ENCODE assay signal across 8 mouse cellular contexts in the genomic region with DNA sequence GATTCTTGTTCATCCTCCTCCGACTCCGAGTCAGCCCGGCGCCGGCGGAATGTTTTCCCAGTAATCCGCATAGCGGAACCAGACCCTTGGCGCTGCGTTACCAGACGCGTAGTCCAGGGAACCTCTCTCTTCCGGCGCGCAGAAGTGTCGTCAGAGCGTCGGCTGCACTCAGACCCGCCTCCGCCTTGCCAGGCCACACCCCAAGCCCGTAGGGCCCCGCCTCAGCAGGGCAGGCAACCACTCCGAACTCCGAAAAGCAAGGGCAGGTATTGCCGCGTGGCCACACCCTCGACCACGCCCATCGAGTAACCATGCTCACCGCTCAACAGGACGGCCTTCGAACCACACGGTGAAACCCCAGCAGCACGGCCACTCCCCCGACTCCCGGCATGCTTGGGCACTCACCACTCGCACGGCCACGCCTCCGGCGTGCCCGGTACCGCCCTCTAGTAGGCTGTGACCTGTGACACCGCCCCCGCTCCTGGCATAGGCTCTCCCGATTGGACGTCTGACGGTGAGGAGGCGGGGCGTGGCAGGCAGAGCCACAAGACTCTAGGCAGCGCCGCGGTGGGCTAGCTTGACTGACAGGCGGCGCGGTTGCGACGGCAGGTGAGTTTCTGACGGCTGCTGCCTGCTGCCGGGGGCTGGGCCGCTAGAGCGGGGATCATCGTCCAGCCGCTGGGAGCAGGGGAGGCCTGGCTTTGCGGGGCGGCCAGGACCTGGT. TPM values are rescaled to one million over a fixed set of nuclear protein-coding genes. Genes with fewer than 3 reads are reported as not detected.
A peak's percentile ranks its signal among the peaks of the same experiment; 100 is the strongest.
DNase-seq lines count a peak whose midpoint lies in the region; ATAC-seq and TF ChIP-seq lines count a peak whose summit lies in the region.

A gene (minus strand): TSS at position 412 of the 724 bp plus-strand sequence.
A gene (plus strand): TSS at position 490 of the 724 bp plus-strand sequence.

- H3K4me1 ChIP-seq in G1E (ENCODE audit: insufficient read depth, low read depth, low read length): peaks cover 50% of the 10 kb centered on the region
- H3K4me1 ChIP-seq in forebrain, embryonic 16.5 days (replicated peaks; ENCODE audit: control insufficient read depth, insufficient read depth, low read length): peaks cover 15% of the 10 kb centered on the region
- H3K4me1 ChIP-seq in lung, embryonic 14.5 days (ENCODE audit: insufficient read depth): peaks cover 7% of the 10 kb centered on the region
- peaks cover 15% of the 10 kb centered on the region for H3K4me1 ChIP-seq in olfactory bulb, adult 2 months (ENCODE audit: control insufficient read depth, insufficient read depth, low read length)
- peaks cover 18% of the 10 kb centered on the region for H3K4me1 ChIP-seq in thymus, adult 2 months (replicated peaks; ENCODE audit: control insufficient read depth, insufficient read depth, low read length)

- intact Hi-C loops in heart, postnatal 36 days (cut with DNase I): loop anchor here (1.0 to 2.0 kb wide), 2 partner anchors 14 to 27 kb away; no protein-coding TSS in a partner anchor

- H3K27ac ChIP-seq in forebrain, embryonic 16.5 days (ENCODE audit: low read length): peak within 1 kb of the TSS; percentile 71
- peak within 1 kb of the TSS; percentile 84 for H3K27ac ChIP-seq in layer of hippocampus, adult 2 months
- no peak within 1 kb of the TSS for H3K27ac ChIP-seq in lung, embryonic 14.5 days (ENCODE audit: low read depth)
- peak within 1 kb of the TSS; percentile 2; the same call in 1 of the 2 replicates for H3K27ac ChIP-seq in olfactory bulb, adult 2 months (ENCODE audit: insufficient read depth, low read depth, low read length)
- no peak within 1 kb of the TSS for H3K27ac ChIP-seq in thymus, adult 2 months (ENCODE audit: control insufficient read depth, insufficient read depth, low read length)

- peak within 1 kb of the TSS; percentile 87 for H3K4me3 ChIP-seq in G1E (ENCODE audit: low read depth, low read length)
- peak within 1 kb of the TSS; percentile 88 for H3K4me3 ChIP-seq in forebrain, embryonic 16.5 days (replicated peaks; ENCODE audit: low read length)
- H3K4me3 ChIP-seq in layer of hippocampus, adult 2 months: peak within 1 kb of the TSS; percentile 87
- peak within 1 kb of the TSS; percentile 65 for H3K4me3 ChIP-seq in lung, embryonic 14.5 days (ENCODE audit: low read depth, low read length)
- H3K4me3 ChIP-seq in olfactory bulb, adult 2 months (ENCODE audit: insufficient read depth, low read depth, low read length): peak within 1 kb of the TSS; percentile 63
- H3K4me3 ChIP-seq in thymus, adult 2 months (ENCODE audit: control insufficient read depth, insufficient read depth, low read length): peak within 1 kb of the TSS; percentile 81

- H3K27me3 ChIP-seq in G1E (ENCODE audit: insufficient read depth, low read length): no peaks in the 10 kb centered on the region
- no peaks in the 10 kb centered on the region for H3K27me3 ChIP-seq in forebrain, embryonic 16.5 days (replicated peaks; ENCODE audit: control insufficient read depth, insufficient read depth, low read length)
- no peaks in the 10 kb centered on the region for H3K27me3 ChIP-seq in lung, embryonic 14.5 days (ENCODE audit: insufficient read depth, low read length)
- no peaks in the 10 kb centered on the region for H3K27me3 ChIP-seq in thymus, adult 2 months (ENCODE audit: control insufficient read depth, insufficient read depth, low read length)

- peak within 1 kb of the TSS; percentile 82 for H3K4me2 ChIP-seq in forebrain, embryonic 16.5 days (ENCODE audit: low read length)
- peak within 1 kb of the TSS; percentile 86 for H3K4me2 ChIP-seq in lung, embryonic 14.5 days

- under 1% methylated on average over 66 of the region's 66 CpGs for WGBS in forebrain, embryonic 16.5 days
- under 1% methylated on average over 66 of the region's 66 CpGs for WGBS in lung, embryonic 14.5 days
- WGBS in olfactory bulb, adult 2 months: under 1% methylated on average over 65 of the region's 66 CpGs
- WGBS in thymus, adult 2 months: under 1% methylated on average over 66 of the region's 66 CpGs

- no peak for TF ChIP-seq CTCF in G1E (IDR thresholded peaks at IDR 0.05; ENCODE audit: low read depth, low read length)
- TF ChIP-seq CTCF in layer of hippocampus, adult 2 months (conservative IDR thresholded peaks at IDR 0.05): peak; percentile 41
- TF ChIP-seq CTCF in lung, embryonic 14.5 days (IDR thresholded peaks at IDR 0.05; ENCODE audit: low read depth): 0 out of 2 replicates have a peak, but pooled peaks have one; percentile 31
- TF ChIP-seq CTCF in olfactory bulb, adult 2 months (IDR thresholded peaks at IDR 0.05; ENCODE audit: insufficient read depth, low read depth, low read length): no peak
- TF ChIP-seq CTCF in thymus, adult 2 months (IDR thresholded peaks at IDR 0.05; ENCODE audit: borderline replicate concordance, control insufficient read depth, extremely low read depth, insufficient read depth, low read length, poor library complexity): peak; percentile 61

- peak; percentile 95 for ATAC-seq in G1E (ENCODE audit: extremely low read depth, insufficient number of reproducible peaks, low FRiP score, poor library complexity, severe bottlenecking)
- peak; percentile 98 for ATAC-seq in forebrain, embryonic 16.5 days
- peak; percentile 98 for ATAC-seq in lung, embryonic 14.5 days (ENCODE audit: insufficient read depth)

- H3K9me3 ChIP-seq in G1E (replicated peaks): no peaks in the 10 kb centered on the region
- no peaks in the 10 kb centered on the region for H3K9me3 ChIP-seq in forebrain, embryonic 16.5 days (ENCODE audit: control insufficient read depth, low read length)
- no peaks in the 10 kb centered on the region for H3K9me3 ChIP-seq in lung, embryonic 14.5 days (ENCODE audit: low read depth, low read length)

- H3K36me3 ChIP-seq in G1E (replicated peaks): peaks cover 53% of the 10 kb centered on the region
- H3K36me3 ChIP-seq in forebrain, embryonic 16.5 days (ENCODE audit: control insufficient read depth, insufficient read depth): peaks cover 4% of the 10 kb centered on the region; the same call in 1 of the 2 replicates
- H3K36me3 ChIP-seq in lung, embryonic 14.5 days (ENCODE audit: insufficient read depth): peaks cover 21% of the 10 kb centered on the region
- no peaks in the 10 kb centered on the region for H3K36me3 ChIP-seq in thymus, adult 2 months (ENCODE audit: control insufficient read depth, insufficient read depth, low read length)

- TF ChIP-seq POLR2A in olfactory bulb, adult 2 months (IDR thresholded peaks at IDR 0.05; ENCODE audit: insufficient read depth, low read depth, low read length): peak; percentile 54
- TF ChIP-seq POLR2A in thymus, adult 2 months (IDR thresholded peaks at IDR 0.05; ENCODE audit: control insufficient read depth, extremely low read depth, insufficient read depth, low read length, poor library complexity): peak; percentile 85

- DNase-seq in G1E (ENCODE audit: low spot score): peak; percentile 95
- DNase-seq in cerebellum, adult 18-20 months: peak; percentile 99 to 100
- peak; percentile 97 for DNase-seq in heart, postnatal 36 days
- DNase-seq in layer of hippocampus, adult 2 months (ENCODE audit: low spot score in 2 of 2): peak; percentile 99 to 100
- DNase-seq in lung, embryonic 14.5 days: peak; percentile 100
- DNase-seq in thymus, adult 2 months: peak; percentile 100

- peak within 1 kb of the TSS; percentile 73 for H3K9ac ChIP-seq in forebrain, embryonic 16.5 days (replicated peaks; ENCODE audit: low read depth, low read length)
- peak within 1 kb of the TSS; percentile 61 for H3K9ac ChIP-seq in lung, embryonic 14.5 days

RNA-seq across cellular contexts. Expression of the first gene that starts in this region (rescaled TPM):
- 28.6 and 37.8 TPM in 2 replicates for total RNA-seq in G1E (2014; fragmentation: Nextera tagmentation)
- 69.3 and 82.1 TPM in 2 replicates for total RNA-seq in G1E (2017)
- 17.6 and 30.9 TPM in 2 replicates for polyA plus RNA-seq in G1E (2012)
- polyA plus RNA-seq in forebrain, embryonic 16.5 days (2015; fragmentation: Nextera tagmentation; extraction: Ambion mirVana): 83.9 and 93.5 TPM in 2 replicates
- total RNA-seq in heart, postnatal 36 days (2021): 10 to 100 TPM; 19.6 to 22.5 TPM
- 10 to 100 TPM; 66.8 to 68.5 TPM for total RNA-seq in layer of hippocampus, adult 2 months (2021)
- polyA plus RNA-seq in lung, embryonic 14.5 days (2014; fragmentation: Nextera tagmentation; extraction: Ambion mirVana): 50.0 and 51.3 TPM in 2 replicates
- not detected in 2 replicates for polyA plus RNA-seq in olfactory bulb, adult 2 months (2012; ENCODE audit: insufficient read depth, insufficient read length, low replicate concordance, missing spikeins)
- polyA plus RNA-seq in thymus, adult 2 months (2012; rRNA removed): 29.8 and 37.9 TPM in 2 replicates

RNA-seq across cellular contexts. Expression of the second gene that starts in this region (rescaled TPM):
- total RNA-seq in G1E (2014; fragmentation: Nextera tagmentation): 11.8 and 16.6 TPM in 2 replicates
- 7.0 and 8.2 TPM in 2 replicates for total RNA-seq in G1E (2017)
- polyA plus RNA-seq in G1E (2012): 7.0 and 9.4 TPM in 2 replicates
- 37.6 and 48.8 TPM in 2 replicates for polyA plus RNA-seq in forebrain, embryonic 16.5 days (2015; fragmentation: Nextera tagmentation; extraction: Ambion mirVana)
- total RNA-seq in heart, postnatal 36 days (2021): 10 to 100 TPM; 50.6 to 53.1 TPM
- 10 to 100 TPM; 83.9 to 87.1 TPM for total RNA-seq in layer of hippocampus, adult 2 months (2021)
- 11.1 and 12.4 TPM in 2 replicates for polyA plus RNA-seq in lung, embryonic 14.5 days (2014; fragmentation: Nextera tagmentation; extraction: Ambion mirVana)
- polyA plus RNA-seq in olfactory bulb, adult 2 months (2012; ENCODE audit: insufficient read depth, insufficient read length, low replicate concordance, missing spikeins): not detected in 2 replicates
- 21.0 and 24.9 TPM in 2 replicates for polyA plus RNA-seq in thymus, adult 2 months (2012; rRNA removed)

Comparison
In these comparisons a context has a peak if more than half of its experiments do, and no peak if none do; other contexts are left out.
1. RNA of the first gene that starts in this region (polyA plus RNA-seq): 83.9 to 93.5 TPM in forebrain, embryonic 16.5 days, 50.0 to 51.3 TPM in lung, embryonic 14.5 days, 29.8 to 37.9 TPM in thymus, adult 2 months and 17.6 to 30.9 TPM in G1E; not detected in olfactory bulb, adult 2 months; every median in the first group is over 10 times any median in the second.
2. CTCF ChIP-seq: peak in layer of hippocampus, adult 2 months (single experiment), lung, embryonic 14.5 days (single experiment) and thymus, adult 2 months (single experiment); none in G1E (single experiment) and olfactory bulb, adult 2 months (single experiment).
3. H3K27ac ChIP-seq: peak in forebrain, embryonic 16.5 days (single experiment), layer of hippocampus, adult 2 months (single experiment) and olfactory bulb, adult 2 months (single experiment); none in lung, embryonic 14.5 days (single experiment) and thymus, adult 2 months (single experiment).
4. Peak in every context shown above with its lines, with median percentiles within 50 percentile points of each other: ATAC-seq, DNase-seq and H3K4me3 ChIP-seq.